Mouse (Mus musculus) thymus, adult 18-20 months (tissue): ENCODE measurements around the gene Slc12a7.
A peak's percentile ranks its signal among the peaks of the same experiment; 100 is the strongest.
"Not testable (repeated sequence)": the region's sequence is repeated elsewhere in the genome, so short reads cannot be mapped to it uniquely, and the experiment has no call there.

ENCODE experiments used
- DNase-seq, 2 experiments: peaks; one replicate each; pipeline ENCODE4 v3.0.0; 2022; ENCODE audit warnings: mixed read lengths in 2 of 2

The Slc12a7 gene

GRCm38 (mm10) chr13:73720241-73720640 lies 12.7 kb upstream of the Slc12a7 start:
- DNase-seq: no peak

- DNase-seq: peak in 1 of 2 experiments; percentile 40
Measured at GRCm38 (mm10) chr13:73723081-73723668, 9.7 kb upstream of the Slc12a7 start.

DNA sequence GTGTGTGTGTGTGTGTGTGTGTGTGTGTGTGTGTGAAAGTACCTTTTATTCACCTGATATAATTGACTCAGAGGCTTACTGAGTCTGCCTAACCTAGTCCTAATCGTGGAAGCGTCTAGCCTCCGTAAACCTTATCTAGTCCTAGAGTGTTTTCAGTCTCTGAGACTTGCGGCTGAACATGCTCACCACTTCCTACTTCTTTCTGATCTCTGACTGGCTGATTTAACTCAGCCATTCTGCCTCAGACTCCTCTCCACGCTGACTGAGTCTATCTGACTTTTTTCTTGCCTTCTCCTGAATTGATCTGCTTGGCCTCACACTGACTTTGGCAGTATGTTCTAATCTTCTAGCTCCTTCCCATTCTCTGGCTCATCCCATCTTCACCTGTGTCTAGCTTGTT lies 7.6 kb upstream of the Slc12a7 start:
- DNase-seq: no peak

GRCm38 (mm10) chr13:73727621-73728025 lies 5.3 kb upstream of the Slc12a7 start:
- DNase-seq: no peak

- no peak for DNase-seq
Measured at GRCm38 (mm10) chr13:73728633-73729032, 4.3 kb upstream of the Slc12a7 start.

- no peak for DNase-seq
Measured at GRCm38 (mm10) chr13:73730913-73731312, 2.0 kb upstream of the Slc12a7 start.

DNA sequence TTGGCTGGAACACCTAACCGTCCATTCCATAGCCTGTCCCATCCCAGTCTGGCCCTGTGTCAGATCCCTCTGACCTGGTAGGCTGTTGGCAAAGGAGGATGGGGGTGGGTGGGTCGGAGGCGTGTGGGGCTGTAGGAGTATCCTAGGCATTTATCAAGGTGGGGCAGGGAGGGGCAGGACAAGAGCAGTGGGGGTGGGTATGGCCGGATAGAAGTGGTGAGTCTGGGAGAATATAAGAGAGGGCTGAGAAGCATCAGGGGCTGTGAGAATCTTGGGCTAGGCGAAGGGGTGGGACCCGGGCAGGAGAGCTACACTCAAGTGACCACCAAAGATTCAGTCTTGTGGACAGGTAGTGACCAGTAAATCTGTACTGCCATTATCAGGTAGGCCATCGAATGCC lies 659 bp upstream of the Slc12a7 start:
- no peak for DNase-seq

DNA sequence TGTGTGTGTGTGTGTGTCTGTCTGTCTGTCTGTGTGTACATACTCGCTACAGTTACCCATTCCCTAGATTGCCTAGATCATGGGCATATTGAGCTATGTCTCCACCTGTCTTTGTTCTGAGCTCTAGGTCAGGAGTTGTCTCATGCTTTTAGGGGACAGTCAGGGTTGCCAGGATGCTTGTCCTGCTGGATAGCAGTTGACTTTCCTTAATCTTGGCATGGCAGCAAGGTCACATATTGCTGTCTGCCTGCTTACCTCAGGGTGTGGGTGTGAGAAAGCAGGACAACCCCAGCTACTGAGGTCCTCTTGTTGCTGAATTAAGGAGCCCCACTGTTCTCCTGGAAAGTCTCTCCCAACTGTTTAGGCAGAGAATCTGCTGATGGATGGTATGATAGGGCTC lies 1.5 kb downstream of the Slc12a7 start:
- no peak for DNase-seq

GRCm38 (mm10) chr13:73735270-73735669 lies 2.4 kb downstream of the Slc12a7 start:
- no peak for DNase-seq

DNA sequence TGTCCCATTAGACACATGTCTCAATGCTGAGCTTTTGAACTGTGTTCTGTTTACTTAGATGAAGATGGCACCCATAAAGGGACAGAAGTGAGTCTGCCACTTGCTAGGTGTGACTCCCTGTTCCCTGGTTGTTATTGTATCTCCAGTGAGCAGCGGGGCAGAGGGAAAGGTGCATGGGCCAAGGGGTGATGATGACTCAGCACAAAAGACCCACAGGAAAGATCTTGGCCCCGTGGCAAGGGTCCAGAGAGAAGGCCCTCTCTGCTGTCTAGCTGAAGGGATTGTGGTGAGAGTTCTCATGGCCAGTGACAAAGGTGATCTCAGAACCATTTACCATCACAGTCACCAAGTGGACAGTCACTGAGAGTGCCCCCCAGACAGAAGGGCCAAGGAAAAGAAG lies 3.0 kb downstream of the Slc12a7 start:
- no peak for DNase-seq

- peak in 1 of 2 experiments; percentile 51 for DNase-seq
Measured at GRCm38 (mm10) chr13:73736943-73737342, 4.0 kb downstream of the Slc12a7 start.

- not testable (repeated sequence) for DNase-seq
Measured at GRCm38 (mm10) chr13:73740399-73740944, 7.6 kb downstream of the Slc12a7 start.

DNA sequence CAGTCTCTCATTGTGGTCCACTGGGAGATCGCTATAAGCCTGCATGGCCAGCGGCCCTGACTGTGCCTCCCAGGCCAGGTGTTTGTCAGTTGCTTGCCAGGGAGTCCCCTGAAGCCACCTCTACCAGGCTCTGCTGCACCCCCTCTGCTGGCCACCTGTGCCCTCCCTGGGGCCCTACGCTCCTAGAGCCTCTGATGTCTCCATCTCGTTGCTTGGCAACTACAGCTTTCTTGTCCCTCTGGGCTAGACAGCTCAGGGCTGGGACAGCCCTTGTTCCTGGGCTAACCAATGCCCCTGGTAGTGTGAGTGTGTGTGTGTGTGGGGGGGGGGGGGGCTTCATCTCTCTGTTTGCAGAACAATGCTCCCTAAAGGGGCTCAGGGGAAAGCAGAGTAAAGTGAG lies 10.1 kb downstream of the Slc12a7 start:
- DNase-seq: peak in 1 of 2 experiments; percentile 57

DNA sequence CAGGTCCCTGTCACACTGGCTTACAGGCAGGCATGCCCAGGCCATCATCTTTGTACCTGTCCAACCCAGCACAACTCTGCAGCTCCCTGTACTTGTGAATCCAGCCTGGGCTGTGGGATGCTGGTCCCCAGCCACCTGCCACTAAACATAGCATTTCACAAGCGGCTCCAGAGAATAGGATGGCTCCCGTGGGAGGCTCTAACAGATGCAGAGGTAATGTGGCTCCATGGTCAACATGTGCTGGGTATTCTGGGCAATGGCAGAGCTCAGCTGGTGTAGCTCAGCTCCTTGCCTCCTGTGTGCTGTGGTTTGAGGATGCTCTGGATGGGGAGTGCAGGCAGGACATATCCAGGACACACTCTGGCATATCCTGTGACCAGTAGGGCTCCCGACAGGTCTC lies 10.8 kb downstream of the Slc12a7 start:
- no peak for DNase-seq

DNA sequence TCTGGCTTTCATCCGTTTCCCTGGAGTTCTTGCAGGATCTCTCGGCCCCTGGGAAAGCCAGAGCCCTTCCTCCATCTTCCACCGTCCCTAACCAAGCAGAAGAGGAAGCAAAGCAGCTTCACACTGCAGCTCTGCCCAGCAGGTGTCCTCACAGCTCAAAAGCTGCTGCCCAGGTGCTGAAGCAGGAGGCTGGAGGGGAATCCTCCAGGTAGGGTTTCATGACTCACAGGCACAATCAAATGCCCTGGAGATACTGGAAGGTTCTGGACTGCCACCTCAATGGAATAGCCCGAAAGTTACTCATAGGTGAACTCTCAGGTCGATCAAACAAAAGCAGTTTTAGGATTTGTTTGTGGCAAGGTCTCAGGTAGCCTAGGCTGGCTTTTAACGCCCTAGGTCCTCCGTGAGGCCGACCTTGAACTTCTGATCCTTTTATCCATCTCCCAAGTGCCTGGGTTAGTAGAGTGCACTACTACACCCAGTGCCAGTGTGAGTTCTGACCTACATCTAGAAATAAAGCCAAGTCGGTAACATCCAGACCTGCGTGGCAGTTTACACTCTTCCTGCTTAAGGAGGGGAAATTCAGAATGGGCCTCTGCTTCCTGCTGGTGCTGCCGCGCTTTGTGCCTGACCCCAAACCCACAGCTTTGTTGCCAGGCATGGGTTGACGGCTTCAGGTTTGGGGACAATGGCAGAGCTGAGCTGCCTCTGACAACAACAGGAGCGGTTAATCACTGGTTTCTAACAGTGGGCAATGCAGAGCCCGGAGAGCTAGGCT lies 16.0 kb downstream of the Slc12a7 start:
- DNase-seq: peak; percentile 33 to 54

- DNase-seq: no peak
Measured at GRCm38 (mm10) chr13:73750435-73750834, 17.5 kb downstream of the Slc12a7 start.

DNA sequence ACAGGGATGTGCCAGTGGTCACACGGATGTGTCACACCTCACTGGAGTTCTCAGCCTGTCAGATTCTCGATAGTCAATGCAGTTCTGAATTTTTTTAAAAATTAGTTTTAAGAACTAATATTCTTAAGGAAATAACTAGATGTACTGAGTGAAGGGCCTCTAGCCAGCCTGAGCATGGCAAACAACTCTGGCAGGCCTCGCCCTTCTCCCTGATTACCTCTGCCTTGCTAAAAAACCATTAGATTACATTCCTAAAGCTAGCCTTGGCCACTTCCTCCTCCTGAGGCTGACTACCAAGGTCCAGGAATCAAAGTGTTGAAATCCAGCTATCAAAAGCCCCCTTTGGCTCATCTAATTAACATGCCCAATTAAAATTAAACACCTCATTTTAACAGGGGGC lies 18.4 kb downstream of the Slc12a7 start:
- DNase-seq: no peak

DNA sequence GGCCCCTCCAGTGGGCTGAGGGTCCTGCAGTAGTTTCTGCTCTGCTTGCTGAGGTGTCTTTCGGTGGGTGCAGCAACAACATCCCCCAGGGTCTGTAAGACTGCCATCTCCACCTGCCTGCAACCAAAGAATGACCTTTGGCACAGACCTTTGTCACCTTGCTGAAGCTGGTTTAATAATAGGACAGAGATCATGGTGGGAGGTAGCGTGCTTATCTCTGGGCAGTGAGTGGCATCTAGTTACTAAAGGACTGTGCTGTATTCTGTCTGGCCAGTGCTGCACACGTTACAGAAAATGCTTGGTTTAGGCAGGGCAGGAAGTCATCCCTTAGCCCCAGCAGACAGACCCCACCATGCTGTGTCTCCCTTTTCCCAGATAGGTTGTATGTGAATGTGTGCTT lies 22.9 kb downstream of the Slc12a7 start:
- no peak for DNase-seq

GRCm38 (mm10) chr13:73756916-73757315 lies 24.0 kb downstream of the Slc12a7 start:
- DNase-seq: no peak

- DNase-seq: no peak
Measured at GRCm38 (mm10) chr13:73757362-73757761, 24.5 kb downstream of the Slc12a7 start.

GRCm38 (mm10) chr13:73759596-73759995 lies 26.7 kb downstream of the Slc12a7 start:
- DNase-seq: no peak

DNA sequence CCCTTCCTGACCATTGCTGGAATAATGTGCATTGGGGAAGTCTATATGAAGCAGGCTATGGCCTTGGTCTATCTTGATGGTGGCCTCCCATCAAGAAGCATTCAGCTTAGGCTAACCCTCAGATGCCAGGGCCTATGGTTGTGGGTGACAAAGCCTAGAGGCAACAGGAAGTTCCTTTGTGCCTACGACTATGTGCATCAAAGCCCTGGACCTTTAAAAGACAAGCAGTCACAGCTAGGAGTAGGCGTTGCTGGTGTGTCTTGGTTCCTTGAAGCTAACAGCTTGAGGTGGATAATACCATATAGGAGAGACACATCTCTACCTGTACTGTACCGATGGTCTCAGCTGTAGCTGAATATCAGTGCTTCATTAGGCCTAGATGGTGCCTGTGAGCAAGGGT lies 27.2 kb downstream of the Slc12a7 start:
- no peak for DNase-seq

GRCm38 (mm10) chr13:73762938-73763337 lies 30.0 kb downstream of the Slc12a7 start:
- no peak for DNase-seq
